Mouse (Mus musculus) heart, adult 9 months (tissue): Measurements from ENCODE around the gene Tmem182.

Experiments
- DNase-seq, 2 experiments: peaks; one replicate each; pipeline ENCODE4 v3.0.0; 2022; ENCODE audit warnings: low spot score in 2 of 2

Tmem182 gene

GRCm38 (mm10) chr1:40805351-40805750 is at the start of gene Tmem182:
Gene Tmem182, plus strand, starts transcription at chr1:40805601.
- DNase-seq, result peak; percentile 87 to 88

- no peak for DNase-seq
These were observed 45.5 kb upstream of the Tmem182 start for GRCm38 (mm10) chr1:40759751-40760445.

GRCm38 (mm10) chr1:40764042-40764441 is 41.4 kb upstream of the Tmem182 start:
- DNase-seq, result no peak

GRCm38 (mm10) chr1:40764701-40765275 is 40.6 kb upstream of the Tmem182 start:
- no peak for DNase-seq

- DNase-seq, result no peak
These were observed 39.9 kb upstream of the Tmem182 start for GRCm38 (mm10) chr1:40765521-40765920.

- DNase-seq, result no peak
These were observed 37.8 kb upstream of the Tmem182 start for GRCm38 (mm10) chr1:40767588-40767987.

- DNase-seq, result peak in 1 of 2 experiments; percentile 10
These were observed 36.8 kb upstream of the Tmem182 start for GRCm38 (mm10) chr1:40768606-40769005.

- DNase-seq, result no peak
These were observed 36.0 kb upstream of the Tmem182 start for GRCm38 (mm10) chr1:40769331-40769894.

- no peak for DNase-seq
These were observed 34.0 kb upstream of the Tmem182 start for GRCm38 (mm10) chr1:40771196-40771970.

- DNase-seq, result no peak
These were observed 32.2 kb upstream of the Tmem182 start for GRCm38 (mm10) chr1:40773234-40773633.

- DNase-seq, result no peak
These were observed 31.4 kb upstream of the Tmem182 start for GRCm38 (mm10) chr1:40774040-40774439.

GRCm38 (mm10) chr1:40776102-40776501 is 29.3 kb upstream of the Tmem182 start:
- no peak for DNase-seq

GRCm38 (mm10) chr1:40776763-40777162 is 28.6 kb upstream of the Tmem182 start:
- no peak for DNase-seq

GRCm38 (mm10) chr1:40783450-40783849 is 22.0 kb upstream of the Tmem182 start:
- no peak for DNase-seq

GRCm38 (mm10) chr1:40784306-40784705 is 21.1 kb upstream of the Tmem182 start:
- no peak for DNase-seq

- no peak for DNase-seq
These were observed 19.4 kb upstream of the Tmem182 start for GRCm38 (mm10) chr1:40785876-40786445.

GRCm38 (mm10) chr1:40788956-40789355 is 16.4 kb upstream of the Tmem182 start:
- no peak for DNase-seq

GRCm38 (mm10) chr1:40789666-40790233 is 15.7 kb upstream of the Tmem182 start:
- peak; percentile 9 to 13 for DNase-seq

- peak; percentile 79 to 87 for DNase-seq
These were observed 14.9 kb upstream of the Tmem182 start, which contains the start of gene Mfsd9 for GRCm38 (mm10) chr1:40790324-40791141. Gene Mfsd9, minus strand, starts transcription at chr1:40790687.

GRCm38 (mm10) chr1:40795508-40795907 is 9.9 kb upstream of the Tmem182 start:
- DNase-seq, result no peak

GRCm38 (mm10) chr1:40797348-40797747 is 8.1 kb upstream of the Tmem182 start:
- peak; percentile 46 to 56 for DNase-seq
